Mouse (Mus musculus): ENCODE results near the gene Ppp4r3a.

DNA sequence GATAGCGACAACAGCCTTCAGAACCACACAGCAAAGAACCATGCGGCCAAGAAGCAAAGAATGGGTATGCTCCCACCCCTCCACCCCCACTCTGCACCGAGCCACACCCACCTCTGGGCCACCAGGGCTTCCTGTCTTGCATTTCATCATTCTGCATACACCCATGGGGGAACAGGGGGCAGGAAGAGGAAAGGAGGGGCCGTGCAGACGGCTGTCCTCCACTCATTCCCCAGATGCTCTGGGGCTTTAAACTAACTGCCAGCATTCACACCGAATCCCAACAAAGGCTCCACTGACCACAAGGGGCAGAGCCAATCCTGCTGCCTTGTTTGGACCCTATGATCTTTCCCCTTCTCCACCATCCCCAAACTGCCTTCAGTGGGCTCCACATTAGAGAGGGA lies 65.5 kb downstream of the Ppp4r3a start:
- TF ChIP-seq GATA1 (IDR thresholded peaks at IDR 0.05; ENCODE audit: low read length) (no peak), TAL1 (IDR thresholded peaks at IDR 0.05; ENCODE audit: low read length) (no peak)

All from erythroblast, embryonic 14.5 days (primary cell).